Mouse (Mus musculus) adrenal gland, postnatal 14 days (tissue): ENCODE results near the gene Ecm2. TPM values are rescaled to one million over a fixed set of nuclear protein-coding genes. Genes with fewer than 3 reads are reported as not detected.

Experiments used
- DNase-seq: peaks from one replicate; pipeline ENCODE4 v3.0.0; 2021; ENCODE audit warnings: mixed read lengths
- total RNA-seq: library from RNA; stranded (reverse); gene quantifications from 2 replicates; pipeline ENCODE4 v1.2.3, GENCODE M21; 2021

The Ecm2 gene
- total RNA-seq, 1 experiment from 2014 or later = 8.3 TPM

- no peak for DNase-seq
Observed at GRCm38 (mm10) chr13:49507176-49507575, 2.6 kb downstream of the Ecm2 start.

- no peak for DNase-seq
Observed at GRCm38 (mm10) chr13:49518761-49519160, 14.2 kb downstream of the Ecm2 start.

GRCm38 (mm10) chr13:49526235-49526634, 21.6 kb downstream of the Ecm2 start:
- no peak for DNase-seq

DNA sequence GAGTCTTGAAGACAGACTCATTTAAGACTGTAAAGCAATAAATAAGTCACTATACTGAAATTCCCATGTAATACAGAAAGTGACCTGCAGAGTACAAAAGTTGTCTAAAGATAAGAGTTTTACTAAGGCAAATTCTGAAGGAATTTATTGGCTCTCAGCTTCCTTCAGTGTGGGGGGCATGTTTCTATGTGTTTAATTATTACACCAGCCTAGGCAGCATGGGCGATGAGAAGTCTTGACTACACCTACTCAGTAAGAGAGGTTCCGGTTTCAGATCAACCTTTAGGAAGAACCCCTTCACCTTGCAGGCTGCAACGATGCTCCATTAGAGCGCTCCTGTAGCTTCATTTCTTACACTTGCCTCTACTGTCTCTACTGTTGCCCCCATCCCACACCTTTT, 26.0 kb downstream of the Ecm2 start:
- DNase-seq = no peak

DNA sequence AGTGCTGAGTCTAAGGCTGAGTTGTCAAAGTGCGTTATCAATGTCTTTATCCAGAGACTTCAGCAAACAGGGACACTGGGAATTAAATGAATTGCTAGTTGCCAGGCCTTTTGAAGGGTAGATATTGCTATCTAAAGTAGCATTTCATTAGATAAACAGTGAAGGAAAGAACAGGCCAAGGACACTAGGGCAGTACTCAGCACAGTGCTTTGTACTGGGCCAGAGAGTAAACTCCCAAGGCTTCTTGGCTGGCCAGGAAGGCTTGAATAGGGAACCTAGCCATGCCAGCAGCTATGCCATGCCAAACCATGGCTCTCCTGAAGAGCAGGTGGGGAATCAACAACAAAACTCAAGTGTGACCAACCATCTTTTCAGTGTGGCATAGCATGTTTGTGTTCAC, 32.3 kb downstream of the Ecm2 start:
- peak; percentile 44 for DNase-seq

GRCm38 (mm10) chr13:49538693-49539092, 34.1 kb downstream of the Ecm2 start:
- no peak for DNase-seq

DNA sequence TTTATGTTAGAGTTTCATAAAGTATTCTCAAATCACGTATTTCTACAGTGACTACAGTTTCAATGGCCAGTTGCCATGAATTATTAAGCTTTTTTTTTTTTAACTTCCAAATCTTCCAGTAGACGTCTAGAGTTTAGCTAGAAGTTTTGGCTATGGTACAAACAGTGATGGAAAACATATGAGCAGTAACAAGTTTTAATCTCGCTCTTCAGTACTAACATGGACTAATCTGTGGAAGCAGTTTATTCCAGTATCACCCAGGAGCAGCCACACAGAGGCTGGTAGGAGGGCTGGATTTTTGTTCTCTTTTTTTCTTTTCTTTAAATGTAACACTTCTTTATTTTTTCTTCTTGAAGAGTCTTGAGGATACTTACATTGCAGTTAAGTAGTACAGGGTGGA, 39.7 kb downstream of the Ecm2 start, which contains the start of gene Aspn:
Aspn (plus strand) TSS at position 165 of the 400 bp plus-strand sequence.
- no peak for DNase-seq

- no peak for DNase-seq
Observed at GRCm38 (mm10) chr13:49545646-49546045, 41.0 kb downstream of the Ecm2 start.

DNA sequence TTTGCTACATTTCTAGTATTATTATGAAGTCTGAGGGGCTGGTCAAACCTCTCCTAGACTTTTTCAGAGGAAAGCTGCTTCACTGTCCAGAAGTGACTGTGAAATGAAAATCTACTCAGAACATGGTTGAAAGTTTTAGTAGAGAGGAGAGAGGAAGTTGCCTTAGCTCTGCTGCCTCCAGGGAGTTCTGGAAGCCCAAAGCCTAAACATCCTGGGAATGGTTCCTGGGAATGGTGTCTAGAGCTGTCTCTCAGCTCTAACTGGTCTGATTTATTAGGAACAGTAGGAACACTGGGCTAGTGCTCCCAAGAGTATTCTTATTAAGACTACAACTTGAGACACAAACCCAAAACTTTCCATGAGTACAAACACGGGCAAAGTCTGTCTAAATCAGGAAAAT, 41.9 kb downstream of the Ecm2 start:
- no peak for DNase-seq

DNA sequence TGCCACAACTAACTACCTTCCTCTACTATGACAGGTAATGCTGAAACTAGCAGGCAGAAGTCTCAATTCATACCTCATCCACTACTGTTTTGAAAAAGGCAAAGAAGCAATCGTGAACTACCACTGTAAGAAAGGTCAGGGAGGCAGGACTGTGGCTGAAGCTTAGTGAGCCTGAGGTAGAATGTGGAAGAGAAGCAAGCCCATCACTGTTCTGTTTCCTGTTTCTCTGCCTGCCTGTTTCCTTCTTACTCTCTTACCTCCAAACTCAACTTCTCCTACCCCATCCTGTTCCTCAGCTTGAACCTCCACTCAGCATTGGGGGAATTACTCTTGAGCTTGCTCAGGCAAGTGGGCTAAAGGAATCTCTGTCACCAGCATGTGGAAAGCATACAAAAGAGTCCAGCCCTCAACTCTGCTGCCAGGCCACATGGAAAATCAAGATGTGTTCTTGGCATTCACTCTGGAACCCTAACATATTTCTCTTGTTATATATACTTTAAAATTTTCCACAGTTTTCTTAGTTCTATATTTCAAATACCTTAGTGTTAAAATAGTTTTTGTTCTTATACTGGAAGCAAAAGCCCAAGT, 43.0 kb downstream of the Ecm2 start:
- DNase-seq = no peak

DNA sequence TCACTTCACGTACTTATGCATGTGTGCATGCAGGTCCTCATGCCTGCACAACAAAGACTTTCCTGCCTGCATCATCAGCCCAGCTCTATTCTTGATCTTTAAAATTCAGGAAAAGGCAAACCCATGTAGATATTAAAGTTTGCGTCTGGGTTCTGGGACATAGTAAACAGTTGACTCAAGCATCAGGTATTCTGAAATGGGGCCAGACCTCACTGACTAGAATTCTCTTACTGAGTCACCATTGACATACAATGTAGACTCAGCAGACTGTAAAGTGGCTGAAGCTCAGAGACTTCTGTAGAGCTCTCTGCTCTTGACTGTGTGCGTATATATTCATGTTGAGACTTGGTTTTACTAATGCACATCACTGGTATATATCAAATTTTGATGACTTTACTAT, 45.0 kb downstream of the Ecm2 start:
- no peak for DNase-seq

DNA sequence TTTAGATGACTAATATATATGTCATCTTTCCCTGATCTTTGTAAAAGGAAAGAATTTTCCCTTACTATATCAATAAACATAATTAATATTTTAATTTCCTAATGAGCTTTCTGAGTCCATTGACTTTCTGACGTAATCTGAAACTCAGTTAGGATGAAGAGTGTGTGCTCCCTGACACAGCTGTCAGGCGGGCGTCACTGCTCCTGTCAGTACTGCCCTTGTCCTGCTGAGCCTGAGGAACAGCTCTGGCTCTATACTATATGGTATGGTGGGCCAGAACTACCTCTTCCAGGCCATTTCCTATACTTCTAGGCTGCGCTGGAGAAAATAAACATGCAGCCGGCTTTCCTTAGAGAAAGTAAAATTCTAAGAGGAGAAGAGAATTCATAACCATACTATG, 49.9 kb downstream of the Ecm2 start:
- DNase-seq = no peak

DNA sequence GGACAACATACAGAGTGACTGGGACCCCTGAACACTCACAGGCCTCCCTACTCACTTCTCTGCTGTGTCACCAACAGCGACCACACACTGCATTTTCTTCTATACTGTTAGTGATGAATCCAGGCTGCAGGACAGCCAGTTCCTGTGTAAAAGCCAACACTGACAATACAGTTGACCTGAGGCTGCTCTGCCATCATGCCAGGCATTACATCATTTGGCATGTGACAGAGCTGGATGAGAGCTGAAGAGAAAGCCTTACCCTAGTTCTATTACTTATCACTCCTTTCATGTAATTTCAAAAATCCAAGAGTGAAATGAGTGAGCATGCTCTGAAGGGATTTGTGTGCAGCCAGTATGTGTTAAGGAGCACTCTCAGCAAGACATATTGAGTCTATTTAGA, 51.6 kb downstream of the Ecm2 start:
- peak; percentile 20 for DNase-seq

- DNase-seq = no peak
Observed at GRCm38 (mm10) chr13:49556924-49557323, 52.3 kb downstream of the Ecm2 start.

DNA sequence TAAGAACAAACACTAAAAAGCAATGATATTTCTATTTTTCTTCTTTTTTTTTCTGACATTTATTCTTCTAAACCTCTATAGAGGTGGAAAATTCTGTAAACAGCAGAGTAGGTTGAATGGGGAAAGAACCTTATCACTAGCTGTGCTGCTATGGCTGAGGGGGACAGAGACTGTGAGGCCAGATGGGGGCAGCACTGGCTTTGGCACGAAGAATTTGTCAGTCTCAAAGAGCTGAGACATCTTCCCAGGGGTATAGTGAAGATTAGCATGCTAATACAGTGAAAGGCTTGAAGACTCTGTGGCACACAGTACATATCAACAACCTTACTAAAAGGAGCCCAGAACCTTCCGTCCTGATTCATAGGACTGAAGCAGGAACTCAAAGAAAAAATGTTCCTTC, 54.6 kb downstream of the Ecm2 start:
- DNase-seq = peak; percentile 63

GRCm38 (mm10) chr13:49560886-49561285, 56.3 kb downstream of the Ecm2 start:
- DNase-seq = no peak

GRCm38 (mm10) chr13:49564347-49564746, 59.7 kb downstream of the Ecm2 start:
- DNase-seq = no peak

- no peak for DNase-seq
Observed at GRCm38 (mm10) chr13:49570371-49570770, 65.8 kb downstream of the Ecm2 start.

DNA sequence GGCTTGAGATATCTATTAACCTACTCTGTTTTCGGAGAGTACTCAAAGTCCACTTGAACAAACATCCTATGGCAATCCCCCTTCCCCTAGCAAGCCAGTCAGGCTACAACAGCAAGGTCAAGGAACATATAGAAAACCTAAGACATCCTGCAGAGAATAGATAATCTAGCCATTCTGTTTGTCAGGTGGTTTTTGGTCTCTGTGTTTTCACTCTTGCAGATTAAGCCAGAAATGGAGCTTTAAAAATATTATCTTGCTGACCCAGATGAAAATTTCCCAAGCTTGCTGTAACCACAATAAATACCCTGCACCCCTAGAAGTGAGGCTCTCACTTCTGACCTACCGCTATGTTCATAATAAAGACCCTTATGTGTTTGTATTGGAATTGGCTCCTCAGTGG, 66.8 kb downstream of the Ecm2 start:
- DNase-seq = no peak

DNA sequence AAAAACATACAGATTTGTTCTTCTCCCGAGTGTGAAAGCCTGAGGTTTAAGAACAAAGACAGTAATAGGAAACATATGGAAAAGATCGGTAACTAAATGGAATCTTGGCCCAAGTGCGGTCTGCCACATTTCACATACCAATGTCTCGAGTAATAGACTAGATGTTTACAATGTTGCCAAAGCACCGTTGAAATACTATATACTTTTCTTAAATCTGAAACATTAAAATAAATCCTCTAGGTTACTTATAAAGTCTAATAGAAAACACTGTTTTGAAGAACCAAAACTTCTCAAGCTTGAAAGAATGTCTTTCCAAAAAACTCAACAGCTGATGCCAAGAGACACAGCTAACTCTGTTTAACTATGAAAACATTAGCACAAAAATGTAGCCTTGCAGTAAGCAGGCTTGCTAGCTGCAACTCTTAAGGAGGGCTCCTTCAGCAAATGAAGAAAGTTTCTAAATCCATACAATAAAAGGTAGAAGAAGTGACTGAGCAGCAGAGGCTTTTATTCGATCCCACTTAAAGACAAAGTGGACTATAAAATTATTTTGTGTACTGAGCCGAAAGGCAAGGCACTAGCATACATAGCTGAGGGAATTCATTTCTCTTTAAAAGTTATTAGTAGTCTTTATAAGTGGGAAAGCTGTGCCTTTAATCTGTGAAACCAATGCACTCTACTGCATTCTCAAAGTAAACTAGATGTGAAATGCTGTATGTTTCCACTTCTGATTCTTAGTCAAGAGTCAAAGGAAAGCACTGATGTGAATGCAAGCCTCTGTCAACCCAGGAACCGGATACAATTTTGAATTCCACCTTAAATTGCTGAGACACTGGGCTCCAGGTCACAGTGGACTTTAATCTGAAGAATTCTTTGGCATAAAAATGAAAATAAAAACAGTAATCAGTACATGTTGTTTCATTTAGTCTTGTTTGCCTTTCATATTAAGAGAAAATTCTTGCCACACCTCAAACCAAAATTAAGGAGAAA, 77.2 kb downstream of the Ecm2 start, which contains the start of gene Omd:
Omd (plus strand) TSS at position 922 of the 990 bp plus-strand sequence.
- DNase-seq = no peak
